Mouse (Mus musculus) lung, postnatal 36 days (tissue): ENCODE data around the gene Cldn34c4.

Experiments
- DNase-seq: peaks from one replicate; pipeline ENCODE4 v3.0.0; 2022; ENCODE audit warnings: mixed read lengths

Gene Cldn34c4

GRCm38 (mm10) chrX:127736454-127736853 is at the start of gene Cldn34c4:
Gene Cldn34c4, minus strand, starts transcription at chrX:127736554.
- no peak for DNase-seq

GRCm38 (mm10) chrX:127747062-127747461 is 10.7 kb upstream of the Cldn34c4 start:
- no peak for DNase-seq
